Mouse (Mus musculus) MEL (cell line): ENCODE measurements around the gene Rhd. TPM values are rescaled to one million over a fixed set of nuclear protein-coding genes. Genes with fewer than 3 reads are reported as not detected.

Source experiments
- DNase-seq: peaks from one replicate; pipeline ENCODE4 v3.0.0; 2011; ENCODE audit warnings: low read depth, low spot score
- H3K27ac ChIP-seq: 2 replicates; pipeline ENCODE4 v1.5.1; 2012; ENCODE audit warnings: low read depth, mild to moderate bottlenecking, control low read depth, low read length, moderate library complexity; ENCODE audit not compliant: control insufficient read depth
- H3K27me3 ChIP-seq, 2 experiments: fragments of 150-350 bp in 1 of 2; sonication (generic) in 1 of 2; 2 replicates each; pipeline ENCODE4 v1.6.1; 2012; ENCODE audit warnings: low read length in 2 of 2, mild to moderate bottlenecking in 2 of 2, improper control_type of control experiment in 1 of 2, moderate library complexity in 1 of 2; ENCODE audit not compliant: insufficient read depth in 2 of 2, control insufficient read depth in 1 of 2
- H3K36me3 ChIP-seq, 2 experiments: 2 replicates each; pipeline ENCODE4 v1.6.1; 2012 to 2014; ENCODE audit warnings: low read length in 2 of 2, improper control_type of control experiment in 1 of 2, inconsistent platforms in 1 of 2, mild to moderate bottlenecking in 1 of 2; ENCODE audit not compliant: insufficient read depth in 2 of 2, control insufficient read depth in 1 of 2
- H3K4me1 ChIP-seq, 2 experiments: fragments of 150-350 bp in 1 of 2; sonication (generic) in 1 of 2; 2 replicates each; pipeline ENCODE4 v1.6.1; 2012; ENCODE audit warnings: low read length in 2 of 2, improper control_type of control experiment in 1 of 2, mild to moderate bottlenecking in 1 of 2; ENCODE audit not compliant: insufficient read depth in 2 of 2, control insufficient read depth in 1 of 2
- H3K4me3 ChIP-seq, 2 experiments: fragments of 150-350 bp in 1 of 2; sonication (generic) in 1 of 2; 2 replicates each; pipeline ENCODE4 v1.5.1; 2012; ENCODE audit warnings: low read depth in 2 of 2, low read length in 2 of 2, mild to moderate bottlenecking in 2 of 2, moderate library complexity in 2 of 2, control low read depth in 1 of 2, improper control_type of control experiment in 1 of 2; ENCODE audit not compliant: control insufficient read depth in 1 of 2, insufficient read depth in 1 of 2
- H3K79me2 ChIP-seq: 2 replicates; pipeline ENCODE4 v1.6.1; 2012; ENCODE audit warnings: mild to moderate bottlenecking, low read length, moderate library complexity; ENCODE audit not compliant: control insufficient read depth, poor library complexity, insufficient read depth
- H3K9ac ChIP-seq: 2 replicates; pipeline ENCODE4 v1.6.1; 2012; ENCODE audit warnings: low read depth, mild to moderate bottlenecking, control low read depth, low read length, moderate library complexity; ENCODE audit not compliant: control insufficient read depth, poor library complexity, severe bottlenecking
- H3K9me3 ChIP-seq: fragments of 150-350 bp; sonication (generic); replicated peaks from 2 replicates; pipeline ENCODE4 v1.6.1; 2012; ENCODE audit warnings: mild to moderate bottlenecking, low read length, improper control_type of control experiment, moderate library complexity; ENCODE audit not compliant: insufficient read depth
- HCFC1 ChIP-seq: IDR thresholded peaks from 2 replicates; pipeline ENCODE4 v1.6.1; 2012; ENCODE audit warnings: low read depth, mild to moderate bottlenecking, inconsistent platforms, low read length, improper control_type of control experiment, moderate library complexity
- POLR2AphosphoS2 ChIP-seq: IDR thresholded peaks from 2 replicates; pipeline ENCODE4 v1.6.1; 2011; ENCODE audit warnings: low read length, improper control_type of control experiment
- TAL1 ChIP-seq: IDR thresholded peaks from 2 replicates; pipeline ENCODE4 v1.6.1; 2012; ENCODE audit warnings: mild to moderate bottlenecking, inconsistent platforms, low read length, moderate library complexity, mixed read lengths
- ZC3H11A ChIP-seq: IDR thresholded peaks from 2 replicates; pipeline ENCODE4 v1.6.1; 2012; ENCODE audit warnings: low read depth, mild to moderate bottlenecking, inconsistent platforms, low read length, improper control_type of control experiment
- ZNF384 ChIP-seq: IDR thresholded peaks from 2 replicates; pipeline ENCODE4 v1.6.1; 2012; ENCODE audit warnings: low read depth, mild to moderate bottlenecking, inconsistent platforms, low read length, improper control_type of control experiment
- polyA plus RNA-seq, 2 experiments: library from polyadenylated mRNA; stranded (reverse) in 1 of 2; unstranded in 1 of 2; fragments of >175 nt in 1 of 2; fragments of >200 nt in 1 of 2; gene quantifications; 2 replicates each; pipeline versions ENCODE4 v1.2.1 to v1.2.4; 2012; ENCODE audit warnings: low replicate concordance in 2 of 2, low read depth in 1 of 2; ENCODE audit not compliant: insufficient read length in 2 of 2, insufficient read depth in 1 of 2, missing spikeins in 1 of 2
- total RNA-seq: library from RNA; depleted of rRNA; stranded (reverse); fragments of 300-350 nt; gene quantifications from 2 replicates; pipeline ENCODE4 v1.2.3, GENCODE M21; 2012; rRNA removed

Gene Rhd
- total and polyA plus RNA-seq, 3 experiments = 49.9 to 176 TPM; not detected in 1

DNA sequence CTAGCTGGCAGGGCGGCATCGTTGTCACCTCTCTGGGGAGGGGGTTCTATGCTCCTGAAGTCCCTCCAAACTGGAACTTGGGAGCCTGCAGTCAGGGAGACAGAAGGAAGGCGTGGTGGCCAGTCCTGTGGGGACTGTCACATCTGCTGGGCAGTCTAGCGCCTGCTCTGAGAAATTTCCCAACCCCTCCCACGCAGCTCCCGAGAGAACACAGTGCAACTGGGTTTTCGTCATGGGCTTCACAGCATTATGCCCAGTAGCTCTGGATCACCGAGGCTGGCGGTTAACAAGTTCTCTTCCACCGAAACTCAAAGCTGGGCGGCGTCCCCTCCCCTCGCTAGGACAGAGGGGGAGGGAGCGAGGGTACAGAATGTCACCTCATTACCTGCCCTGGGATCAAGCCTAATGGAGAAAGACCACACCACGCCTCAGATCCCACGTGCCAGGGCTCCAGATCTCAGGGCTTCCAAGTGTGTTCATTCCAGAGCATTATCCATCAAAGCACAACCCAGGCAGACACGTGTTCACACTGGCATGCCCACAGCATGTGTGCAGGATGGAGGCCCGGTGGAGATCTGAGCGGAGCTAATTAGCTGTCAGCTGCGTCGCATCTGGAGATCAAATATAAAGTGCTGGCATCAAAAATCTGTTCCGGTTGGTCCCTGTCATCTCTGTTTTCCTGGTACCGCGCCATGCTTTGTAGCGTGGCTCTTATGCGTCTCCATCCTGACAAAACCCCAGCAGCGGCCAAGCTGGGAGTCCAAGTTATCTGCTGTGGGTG is 79.6 kb downstream of the Rhd start:
- peaks cover 3 to 4% of the 10 kb centered on the region in 2 experiments; a peak in 3 of 4 replicates for H3K27me3 ChIP-seq
- H3K9ac ChIP-seq = no peak overlapping the region
- no peak for TF ChIP-seq ZC3H11A
- TF ChIP-seq TAL1 = no peak
- TF ChIP-seq ZNF384 = no peak
- TF ChIP-seq HCFC1 = no peak
- TF ChIP-seq POLR2AphosphoS2 = no peak
- no peak for DNase-seq
- H3K4me1 ChIP-seq = no peaks in the 10 kb centered on the region
- H3K4me3 ChIP-seq = no peak overlapping the region
- H3K27ac ChIP-seq = no peak overlapping the region
- no peaks in the 10 kb centered on the region for H3K79me2 ChIP-seq
- no peaks in the 10 kb centered on the region for H3K36me3 ChIP-seq
- no peaks in the 10 kb centered on the region for H3K9me3 ChIP-seq

Other genes starting within 250 kb of the Rhd start
- 1.6 and 1.9 TPM in 2 replicates for gene Man1c1, start 160.2 kb upstream of the Rhd start, total RNA-seq
- gene Man1c1, start 160.2 kb upstream of the Rhd start, polyA plus RNA-seq = 1 to 10 TPM in 1 of 2 experiments, not detected in 1; 5.2 TPM
- gene Ldlrap1, start 96.5 kb upstream of the Rhd start, total RNA-seq = 16.6 and 24.8 TPM in 2 replicates
- gene Ldlrap1, start 96.5 kb upstream of the Rhd start, polyA plus RNA-seq = 10 to 100 TPM in 1 of 2 experiments, not detected in 1; 23.7 TPM
- gene Maco1, start 11.2 kb upstream of the Rhd start, total RNA-seq = 22.2 and 25.6 TPM in 2 replicates
- 10 to 100 TPM in 1 of 2 experiments, not detected in 1; 35.9 TPM for gene Maco1, start 11.2 kb upstream of the Rhd start, polyA plus RNA-seq
- gene Tmem50a, start 50.5 kb downstream of the Rhd start, total RNA-seq = 58.5 and 64.7 TPM in 2 replicates
- gene Tmem50a, start 50.5 kb downstream of the Rhd start, polyA plus RNA-seq = 100 to 1,000 TPM in 1 of 2 experiments, not detected in 1; 115 TPM
- gene Rsrp1, start 59.1 kb downstream of the Rhd start, total RNA-seq = 58.1 and 59.5 TPM in 2 replicates
- gene Rsrp1, start 59.1 kb downstream of the Rhd start, polyA plus RNA-seq = 100 to 1,000 TPM in 1 of 2 experiments, not detected in 1; 110 TPM
- 94.1 and 103 TPM in 2 replicates for gene Syf2, start 66.4 kb downstream of the Rhd start, total RNA-seq
- 100 to 1,000 TPM in 1 of 2 experiments, 10 to 100 TPM in 1; 94.6 to 165 TPM for gene Syf2, start 66.4 kb downstream of the Rhd start, polyA plus RNA-seq